In genomic region chr8:105573427-105573826, GRCm38 (mm10) we compare ENCODE assay signal across 9 mouse cellular contexts. TPM values are rescaled to one million over a fixed set of nuclear protein-coding genes. Genes with fewer than 3 reads are reported as not detected.
DNase-seq lines count a peak whose midpoint lies in the region; ATAC-seq and TF ChIP-seq lines count a peak whose summit lies in the region.
"Had no signal": no experiment of that assay in that cellular context is flagged by ENCODE, and none has a peak within 500 bp of the region (broad histone marks: within the 10 kb centered on the region; RNA-seq: fewer than 3 reads in every experiment).

No protein-coding gene starts in this region.

- no peak for TF ChIP-seq EP300 in liver, postnatal 0 days (IDR thresholded peaks at IDR 0.05; ENCODE audit: low read depth)

- H3K27me3 ChIP-seq in heart, embryonic 12.5 days (replicated peaks) = no peaks in the 10 kb centered on the region
- H3K27me3 ChIP-seq in liver, postnatal 0 days (ENCODE audit: insufficient read depth, low read length) = no peaks in the 10 kb centered on the region

- H3K36me3 ChIP-seq in heart, embryonic 12.5 days = no peaks in the 10 kb centered on the region
- no peaks in the 10 kb centered on the region for H3K36me3 ChIP-seq in liver, postnatal 0 days (replicated peaks; ENCODE audit: insufficient read depth, low read length)

- H3K9ac ChIP-seq in heart, embryonic 12.5 days = no peak overlapping the region
- no peak overlapping the region for H3K9ac ChIP-seq in liver, postnatal 0 days (replicated peaks)

- no peaks in the 10 kb centered on the region for H3K4me1 ChIP-seq in heart, embryonic 12.5 days (replicated peaks)
- no peaks in the 10 kb centered on the region for H3K4me1 ChIP-seq in liver, postnatal 0 days (ENCODE audit: insufficient read depth)

- DNase-seq in heart, adult 11 months = peak; percentile 83
- DNase-seq in right cerebral cortex, postnatal 14 days = peak; percentile 26
- DNase-seq in right cerebral cortex, postnatal 25 days = no peak
- DNase-seq in gastrocnemius, postnatal 25 days = peak; percentile 23
- peak; percentile 56 for DNase-seq in skeletal muscle tissue, adult 2 months (ENCODE audit: low read depth, low spot score)
- no peak for DNase-seq in thymus, adult 18-20 months
- no peak for DNase-seq in liver, postnatal 0 days

- ATAC-seq in heart, embryonic 12.5 days (ENCODE audit: insufficient number of reproducible peaks, low FRiP score) = no peak
- ATAC-seq in liver, postnatal 0 days = no peak

- TF ChIP-seq CTCF in liver, postnatal 0 days (IDR thresholded peaks at IDR 0.05; ENCODE audit: low read depth) = no peak

- H3K9me3 ChIP-seq in heart, embryonic 12.5 days (replicated peaks) = no peaks in the 10 kb centered on the region
- no peaks in the 10 kb centered on the region for H3K9me3 ChIP-seq in liver, postnatal 0 days (ENCODE audit: low read length)
- H3K9me3 ChIP-seq: megakaryocyte, embryonic 14.5 days had no signal

- no peak overlapping the region for H3K27ac ChIP-seq in heart, embryonic 12.5 days (ENCODE audit: poor library complexity, severe bottlenecking)
- no peak overlapping the region for H3K27ac ChIP-seq in liver, postnatal 0 days (ENCODE audit: low read depth)

- H3K4me3 ChIP-seq in heart, embryonic 12.5 days = no peak overlapping the region
- H3K4me3 ChIP-seq in liver, postnatal 0 days (ENCODE audit: low read depth, low read length) = no peak overlapping the region
- H3K4me3 ChIP-seq: megakaryocyte, embryonic 14.5 days had no signal

- no peak overlapping the region for H3K4me2 ChIP-seq in heart, embryonic 12.5 days
- no peak overlapping the region for H3K4me2 ChIP-seq in liver, postnatal 0 days (ENCODE audit: low read depth, low read length)

RNA-seq across cellular contexts. Expression of gene Atp6v0d1, which starts 7.6 kb away (rescaled TPM):
- polyA plus RNA-seq in heart, embryonic 12.5 days (2016; fragmentation: Nextera tagmentation; extraction: Ambion mirVana) = 51.4 and 52.9 TPM in 2 replicates
- 10 to 100 TPM; 41.7 to 45.1 TPM for total RNA-seq in gastrocnemius, postnatal 25 days (2021)
- polyA plus RNA-seq in liver, postnatal 0 days (2015; fragmentation: Nextera tagmentation; extraction: Ambion mirVana) = 48.0 and 50.2 TPM in 2 replicates

RNA-seq across cellular contexts. Expression of gene Ripor1, which starts 31.6 kb away (rescaled TPM):
- polyA plus RNA-seq in heart, embryonic 12.5 days (2016; fragmentation: Nextera tagmentation; extraction: Ambion mirVana) = 32.8 and 33.4 TPM in 2 replicates
- total RNA-seq in gastrocnemius, postnatal 25 days (2021) = 10 to 100 TPM; 15.5 to 19.6 TPM
- 6.2 and 6.8 TPM in 2 replicates for polyA plus RNA-seq in liver, postnatal 0 days (2015; fragmentation: Nextera tagmentation; extraction: Ambion mirVana)

RNA-seq across cellular contexts. Expression of gene Hsd11b2, which starts 54.9 kb away (rescaled TPM):
- 1.7 and 1.9 TPM in 2 replicates for polyA plus RNA-seq in heart, embryonic 12.5 days (2016; fragmentation: Nextera tagmentation; extraction: Ambion mirVana)
- under 1 TPM; 0.51 to 0.61 TPM for total RNA-seq in gastrocnemius, postnatal 25 days (2021)
- 0.13 TPM in 1 of 2 replicates, not detected in the other for polyA plus RNA-seq in liver, postnatal 0 days (2015; fragmentation: Nextera tagmentation; extraction: Ambion mirVana)

Comparison
In these comparisons a context has a peak if more than half of its experiments do, and no peak if none do; other contexts are left out.
1. DNase-seq: peak in heart, adult 11 months (single experiment), right cerebral cortex, postnatal 14 days (single experiment), gastrocnemius, postnatal 25 days (single experiment) and skeletal muscle tissue, adult 2 months (single experiment); none in right cerebral cortex, postnatal 25 days (single experiment), thymus, adult 18-20 months (0 of 2) and liver, postnatal 0 days (single experiment).